Mouse (Mus musculus) myocyte (in vitro differentiated cells): ENCODE data around the gene Ccdc106.

Experiments
- E2F4 ChIP-seq: IDR thresholded peaks from one replicate; pipeline ENCODE4 v1.6.1; 2011; ENCODE audit warnings: mild to moderate bottlenecking, control low read depth, moderate library complexity; ENCODE audit not compliant: insufficient read depth
- MAX ChIP-seq: IDR thresholded peaks from one replicate; pipeline ENCODE4 v1.6.1; 2011; ENCODE audit warnings: low read depth, mild to moderate bottlenecking, control low read depth
- MYOD1 ChIP-seq, 3 experiments: IDR thresholded peaks; one replicate each; pipeline ENCODE4 v1.6.1; 2011; ENCODE audit warnings: control low read depth in 2 of 3, low read depth in 2 of 3, mild to moderate bottlenecking in 2 of 3, moderate library complexity in 1 of 3; ENCODE audit not compliant: insufficient read length in 2 of 3, control insufficient read depth in 1 of 3
- MYOG ChIP-seq, 3 experiments: IDR thresholded peaks; one replicate each; pipeline ENCODE4 v1.6.1; 2011; ENCODE audit warnings: control low read depth in 2 of 3, low read depth in 2 of 3, mild to moderate bottlenecking in 2 of 3; ENCODE audit not compliant: insufficient read length in 2 of 3, control insufficient read depth in 1 of 3, insufficient read depth in 1 of 3
- POLR2A ChIP-seq: IDR thresholded peaks from one replicate; pipeline ENCODE4 v1.6.1; 2011; ENCODE audit warnings: low read depth, mild to moderate bottlenecking, control low read depth, moderate library complexity; ENCODE audit not compliant: insufficient read length
- POLR2AphosphoS2 ChIP-seq: IDR thresholded peaks from one replicate; pipeline ENCODE4 v1.6.1; 2011; ENCODE audit warnings: low read depth, control low read depth; ENCODE audit not compliant: insufficient read length
- SRF ChIP-seq: IDR thresholded peaks from one replicate; pipeline ENCODE4 v1.6.1; 2011; ENCODE audit warnings: low read depth; ENCODE audit not compliant: control insufficient read depth, insufficient read length
- TCF12 ChIP-seq: IDR thresholded peaks from one replicate; pipeline ENCODE4 v1.6.1; 2011; ENCODE audit warnings: mild to moderate bottlenecking, control low read depth; ENCODE audit not compliant: poor library complexity, insufficient read depth, severe bottlenecking
- TCF3 ChIP-seq: IDR thresholded peaks from one replicate; pipeline ENCODE4 v1.6.1; 2011; ENCODE audit warnings: low read depth, control low read depth; ENCODE audit not compliant: insufficient read length
- USF1 ChIP-seq: IDR thresholded peaks from one replicate; pipeline ENCODE4 v1.6.1; 2011; ENCODE audit warnings: low read depth, mild to moderate bottlenecking, control low read depth, moderate library complexity

DNA sequence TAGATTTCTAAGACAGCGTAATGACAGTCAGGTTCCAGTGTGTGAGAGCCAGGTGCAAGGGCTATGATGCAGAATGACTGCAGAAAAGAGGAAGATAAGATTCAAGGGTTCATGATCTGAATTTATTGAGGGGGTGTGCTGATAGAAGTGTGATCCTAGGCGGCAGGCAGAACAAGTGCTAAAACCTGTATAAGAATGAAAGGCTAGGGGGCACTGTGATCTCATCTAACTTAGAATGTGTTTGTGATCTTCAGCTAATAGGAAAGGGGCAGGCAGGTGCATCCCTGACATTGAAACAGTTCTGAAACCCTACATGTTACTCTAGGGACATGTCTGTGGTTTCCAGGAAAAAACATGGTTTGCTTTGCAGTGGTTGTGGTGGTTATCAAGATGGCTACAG, 25.8 kb downstream of the Ccdc106 start:
- TF ChIP-seq POLR2A, result no peak
- no peak for TF ChIP-seq SRF
- no peak for TF ChIP-seq TCF12
- no peak for TF ChIP-seq MAX
- TF ChIP-seq TCF3, result no peak
- TF ChIP-seq MYOD1 (IDR thresholded peaks at IDR 0.05; ENCODE audit: control insufficient read depth in 1 of 3, insufficient read length in 2 of 3, low read depth in 2 of 3), result no peak
- TF ChIP-seq POLR2AphosphoS2, result no peak
- no peak for TF ChIP-seq MYOG (IDR thresholded peaks at IDR 0.05; ENCODE audit: control insufficient read depth in 1 of 3, insufficient read depth in 1 of 3, insufficient read length in 2 of 3, low read depth in 2 of 3)
- no peak for TF ChIP-seq E2F4
- no peak for TF ChIP-seq USF1
